Mouse (Mus musculus): Measurements from ENCODE around the gene Mt1. TPM values are rescaled to one million over a fixed set of nuclear protein-coding genes. Genes with fewer than 3 reads are reported as not detected.
"Not testable (repeated sequence)": the region's sequence is repeated elsewhere in the genome, so short reads cannot be mapped to it uniquely, and the experiment has no call there.

The Mt1 gene
- polyA plus RNA-seq, 1 experiment from 2014 or later = 778 TPM

- H3K4me1 ChIP-seq (replicated peaks; ENCODE audit: control insufficient read depth, insufficient read depth, low read length) = no peaks in the 10 kb centered on the region
- ATAC-seq (replicated peaks; ENCODE audit: low FRiP score, low TSS enrichment, low read depth) = no peak
- no peak overlapping the region for H3K9ac ChIP-seq (ENCODE audit: low read length)
- no peak overlapping the region for H3K27ac ChIP-seq (ENCODE audit: low read depth)
- no peak for DNase-seq (ENCODE audit: low spot score)
- no peaks in the 10 kb centered on the region for H3K36me3 ChIP-seq (ENCODE audit: control insufficient read depth, insufficient read depth, low read length)
- 88% methylated on average over 4 of the region's 4 CpGs for WGBS
- no peaks in the 10 kb centered on the region for H3K27me3 ChIP-seq (replicated peaks; ENCODE audit: control insufficient read depth, insufficient read depth, low read length)
- H3K4me2 ChIP-seq (ENCODE audit: low read length) = no peak overlapping the region
- H3K9me3 ChIP-seq (ENCODE audit: control insufficient read depth, low read length) = no peaks in the 10 kb centered on the region
- no peak overlapping the region for H3K4me3 ChIP-seq (ENCODE audit: low read depth, low read length)
Measured at GRCm38 (mm10) chr8:94140266-94140795, 38.6 kb upstream of the Mt1 start.

GRCm38 (mm10) chr8:94148236-94148635 is 30.6 kb upstream of the Mt1 start:
- H3K4me3 ChIP-seq (ENCODE audit: low read depth, low read length) = no peak overlapping the region
- WGBS = 45% methylated on average over 5 of the region's 5 CpGs
- no peak overlapping the region for H3K4me2 ChIP-seq (ENCODE audit: low read length)
- H3K4me1 ChIP-seq (replicated peaks; ENCODE audit: control insufficient read depth, insufficient read depth, low read length) = peaks cover 8% of the 10 kb centered on the region
- ATAC-seq (replicated peaks; ENCODE audit: low FRiP score, low TSS enrichment, low read depth) (no peak), DNase-seq (ENCODE audit: low spot score) (no peak)
- 0 out of 2 replicates have a peak, but pooled peaks cover 6% of the 10 kb centered on the region for H3K27me3 ChIP-seq (replicated peaks; ENCODE audit: control insufficient read depth, insufficient read depth, low read length)
- no peaks in the 10 kb centered on the region for H3K36me3 ChIP-seq (ENCODE audit: control insufficient read depth, insufficient read depth, low read length)
- H3K9me3 ChIP-seq (ENCODE audit: control insufficient read depth, low read length) = no peaks in the 10 kb centered on the region
- no peak overlapping the region for H3K27ac ChIP-seq (ENCODE audit: low read depth)
- no peak overlapping the region for H3K9ac ChIP-seq (ENCODE audit: low read length)

GRCm38 (mm10) chr8:94150925-94151324 is 28.0 kb upstream of the Mt1 start:
- H3K27me3 ChIP-seq (replicated peaks; ENCODE audit: control insufficient read depth, insufficient read depth, low read length) = 0 out of 2 replicates have a peak, but pooled peaks cover 6% of the 10 kb centered on the region
- WGBS = 69% methylated on average over 5 of the region's 5 CpGs
- H3K9ac ChIP-seq (ENCODE audit: low read length) = no peak overlapping the region
- no peaks in the 10 kb centered on the region for H3K36me3 ChIP-seq (ENCODE audit: control insufficient read depth, insufficient read depth, low read length)
- H3K4me1 ChIP-seq (replicated peaks; ENCODE audit: control insufficient read depth, insufficient read depth, low read length) = peaks cover 12% of the 10 kb centered on the region
- no peak overlapping the region for H3K27ac ChIP-seq (ENCODE audit: low read depth)
- H3K4me3 ChIP-seq (ENCODE audit: low read depth, low read length) = no peak overlapping the region
- DNase-seq (ENCODE audit: low spot score) = no peak
- no peaks in the 10 kb centered on the region for H3K9me3 ChIP-seq (ENCODE audit: control insufficient read depth, low read length)
- H3K4me2 ChIP-seq (ENCODE audit: low read length) = no peak overlapping the region
- ATAC-seq (replicated peaks; ENCODE audit: low FRiP score, low TSS enrichment, low read depth) = no peak

- no peak within 1 kb of the TSS for H3K27ac ChIP-seq (ENCODE audit: low read depth)
- 0 out of 2 replicates have a peak, but pooled peaks cover 6% of the 10 kb centered on the region for H3K27me3 ChIP-seq (replicated peaks; ENCODE audit: control insufficient read depth, insufficient read depth, low read length)
- H3K36me3 ChIP-seq (ENCODE audit: control insufficient read depth, insufficient read depth, low read length) = no peaks in the 10 kb centered on the region
- H3K4me3 ChIP-seq (ENCODE audit: low read depth, low read length) = peak within 1 kb of the TSS; percentile 16
- H3K4me2 ChIP-seq (ENCODE audit: low read length) = peak within 1 kb of the TSS; percentile 55
- peak; percentile 59; the same call in 1 of the 2 replicates for ATAC-seq (replicated peaks; ENCODE audit: low FRiP score, low TSS enrichment, low read depth)
- DNase-seq (ENCODE audit: low spot score) = peak; percentile 68
- no peak within 1 kb of the TSS for H3K9ac ChIP-seq (ENCODE audit: low read length)
- peaks cover 12% of the 10 kb centered on the region for H3K4me1 ChIP-seq (replicated peaks; ENCODE audit: control insufficient read depth, insufficient read depth, low read length)
- H3K9me3 ChIP-seq (ENCODE audit: control insufficient read depth, low read length) = no peaks in the 10 kb centered on the region
- WGBS = 2% methylated on average over 29 of the region's 29 CpGs
Measured at GRCm38 (mm10) chr8:94152513-94153300, 26.2 kb upstream of the Mt1 start, which contains the start of gene Mt3. TSS of gene Mt3 (plus strand) at chr8:94152607.

- H3K27me3 ChIP-seq (replicated peaks; ENCODE audit: control insufficient read depth, insufficient read depth, low read length) = 0 out of 2 replicates have a peak, but pooled peaks cover 6% of the 10 kb centered on the region
- peak overlapping the region; percentile 55; the same call in 1 of the 2 replicates for H3K4me2 ChIP-seq (ENCODE audit: low read length)
- 35% methylated on average over 7 of the region's 7 CpGs for WGBS
- H3K4me3 ChIP-seq (ENCODE audit: low read depth, low read length) = no peak overlapping the region
- no peak overlapping the region for H3K27ac ChIP-seq (ENCODE audit: low read depth)
- H3K9me3 ChIP-seq (ENCODE audit: control insufficient read depth, low read length) = no peaks in the 10 kb centered on the region
- no peak overlapping the region for H3K9ac ChIP-seq (ENCODE audit: low read length)
- peaks cover 12% of the 10 kb centered on the region for H3K4me1 ChIP-seq (replicated peaks; ENCODE audit: control insufficient read depth, insufficient read depth, low read length)
- no peaks in the 10 kb centered on the region for H3K36me3 ChIP-seq (ENCODE audit: control insufficient read depth, insufficient read depth, low read length)
- ATAC-seq (replicated peaks; ENCODE audit: low FRiP score, low TSS enrichment, low read depth) = no peak; the same call in 1 of the 2 replicates
- DNase-seq (ENCODE audit: low spot score) = no peak
Measured at GRCm38 (mm10) chr8:94153451-94153850, 25.4 kb upstream of the Mt1 start.

GRCm38 (mm10) chr8:94154537-94154936 is 24.3 kb upstream of the Mt1 start:
- peaks cover 12% of the 10 kb centered on the region for H3K4me1 ChIP-seq (replicated peaks; ENCODE audit: control insufficient read depth, insufficient read depth, low read length)
- H3K4me3 ChIP-seq (ENCODE audit: low read depth, low read length) = no peak overlapping the region
- 0 out of 2 replicates have a peak, but pooled peaks cover 6% of the 10 kb centered on the region for H3K27me3 ChIP-seq (replicated peaks; ENCODE audit: control insufficient read depth, insufficient read depth, low read length)
- no peak overlapping the region for H3K27ac ChIP-seq (ENCODE audit: low read depth)
- H3K9me3 ChIP-seq (ENCODE audit: control insufficient read depth, low read length) = no peaks in the 10 kb centered on the region
- H3K4me2 ChIP-seq (ENCODE audit: low read length) = no peak overlapping the region
- DNase-seq (ENCODE audit: low spot score) = no peak
- ATAC-seq (replicated peaks; ENCODE audit: low FRiP score, low TSS enrichment, low read depth) = no peak
- WGBS = 32% methylated on average over 6 of the region's 6 CpGs
- H3K9ac ChIP-seq (ENCODE audit: low read length) = no peak overlapping the region
- no peaks in the 10 kb centered on the region for H3K36me3 ChIP-seq (ENCODE audit: control insufficient read depth, insufficient read depth, low read length)

GRCm38 (mm10) chr8:94156092-94156491 is 22.8 kb upstream of the Mt1 start:
- H3K4me1 ChIP-seq (replicated peaks; ENCODE audit: control insufficient read depth, insufficient read depth, low read length) = peaks cover 12% of the 10 kb centered on the region
- no peak overlapping the region for H3K4me2 ChIP-seq (ENCODE audit: low read length)
- WGBS = 74% methylated on average over 4 of the region's 4 CpGs
- 0 out of 2 replicates have a peak, but pooled peaks cover 3% of the 10 kb centered on the region for H3K27me3 ChIP-seq (replicated peaks; ENCODE audit: control insufficient read depth, insufficient read depth, low read length)
- no peaks in the 10 kb centered on the region for H3K36me3 ChIP-seq (ENCODE audit: control insufficient read depth, insufficient read depth, low read length)
- no peak for ATAC-seq (replicated peaks; ENCODE audit: low FRiP score, low TSS enrichment, low read depth)
- no peak overlapping the region for H3K9ac ChIP-seq (ENCODE audit: low read length)
- DNase-seq (ENCODE audit: low spot score) = no peak
- no peak overlapping the region for H3K27ac ChIP-seq (ENCODE audit: low read depth)
- no peak overlapping the region for H3K4me3 ChIP-seq (ENCODE audit: low read depth, low read length)
- H3K9me3 ChIP-seq (ENCODE audit: control insufficient read depth, low read length) = no peaks in the 10 kb centered on the region

GRCm38 (mm10) chr8:94165772-94166171 is 13.1 kb upstream of the Mt1 start:
- not testable (repeated sequence) for H3K27ac ChIP-seq (ENCODE audit: low read depth); ATAC-seq (replicated peaks; ENCODE audit: low FRiP score, low TSS enrichment, low read depth); H3K4me3 ChIP-seq (ENCODE audit: low read depth, low read length); H3K9me3 ChIP-seq (ENCODE audit: control insufficient read depth, low read length); H3K36me3 ChIP-seq (ENCODE audit: control insufficient read depth, insufficient read depth, low read length); H3K27me3 ChIP-seq (replicated peaks; ENCODE audit: control insufficient read depth, insufficient read depth, low read length); DNase-seq (ENCODE audit: low spot score); H3K9ac ChIP-seq (ENCODE audit: low read length); H3K4me2 ChIP-seq (ENCODE audit: low read length); H3K4me1 ChIP-seq (replicated peaks; ENCODE audit: control insufficient read depth, insufficient read depth, low read length)
- 61% methylated on average over 8 of the region's 8 CpGs for WGBS

All from intestine, embryonic 14.5 days (tissue).